Mouse (Mus musculus): ENCODE measurements around the gene Adat3. TPM values are rescaled to one million over a fixed set of nuclear protein-coding genes. Genes with fewer than 3 reads are reported as not detected.

Gene Adat3
- polyA plus RNA-seq, 1 experiment from 2014 or later = 7.8 TPM

- H3K27me3 ChIP-seq = no peaks in the 10 kb centered on the region
- no peak overlapping the region for H3K4me2 ChIP-seq (replicated peaks)
- H3K9ac ChIP-seq (replicated peaks) = no peak overlapping the region
- no peak overlapping the region for H3K4me3 ChIP-seq
- no peak for ATAC-seq (ENCODE audit: low FRiP score, low read depth)
- no peaks in the 10 kb centered on the region for H3K9me3 ChIP-seq
- peaks cover 21% of the 10 kb centered on the region for H3K4me1 ChIP-seq
- WGBS = 69% methylated on average over 12 of the region's 12 CpGs
- no peak overlapping the region for H3K27ac ChIP-seq (replicated peaks)
- H3K36me3 ChIP-seq = peaks cover 28% of the 10 kb centered on the region
These were observed 18.6 kb upstream of the Adat3 start for GRCm38 (mm10) chr10:80584045-80584488.

DNA sequence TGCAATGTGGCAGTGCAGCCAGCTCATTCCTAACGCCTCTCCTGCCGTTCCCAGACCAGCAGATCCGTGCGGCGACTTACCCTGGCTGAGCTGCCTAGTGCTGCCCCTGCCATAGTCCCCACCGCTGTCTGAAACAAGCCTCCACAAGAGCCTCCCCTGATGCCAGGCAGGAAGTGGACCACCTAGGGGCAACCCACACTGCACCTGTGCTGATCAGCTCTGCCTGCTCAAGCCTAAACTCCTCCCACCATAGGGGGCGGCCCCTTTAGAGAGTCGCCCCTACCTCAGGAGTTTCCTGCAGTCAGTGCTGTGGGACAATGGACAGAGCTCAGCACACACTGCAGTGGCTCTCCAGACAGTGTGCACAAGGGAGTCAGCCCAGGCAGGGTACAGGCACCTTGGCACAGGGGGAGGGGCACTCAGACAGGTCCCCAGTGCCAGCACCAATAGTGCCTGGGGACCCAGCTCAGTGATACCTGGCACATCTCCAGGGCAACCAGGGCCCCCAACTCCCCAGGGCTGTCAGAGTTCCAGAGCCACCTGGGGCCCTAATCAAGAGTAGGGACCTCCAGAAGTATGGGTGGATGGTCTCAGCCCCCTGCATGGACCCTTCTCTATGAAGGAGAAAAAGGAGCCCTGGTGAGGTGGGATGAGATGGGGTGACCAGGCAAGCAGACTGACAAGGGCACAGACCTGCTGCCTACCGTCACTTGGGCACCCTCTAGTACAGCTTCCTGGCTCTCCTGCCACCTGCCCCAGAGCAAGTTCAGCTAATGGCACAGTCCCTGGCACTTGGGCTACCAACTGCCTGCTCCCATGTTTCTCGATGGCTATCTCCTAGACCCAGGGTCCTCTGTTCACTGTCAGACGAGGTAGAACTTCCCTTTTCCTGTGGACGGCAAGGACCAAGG, 17.8 kb upstream of the Adat3 start:
- Histone ChIP-seq H3K4me2 (replicated peaks) (no peak overlapping the region), H3K4me3 (no peak overlapping the region)

DNA sequence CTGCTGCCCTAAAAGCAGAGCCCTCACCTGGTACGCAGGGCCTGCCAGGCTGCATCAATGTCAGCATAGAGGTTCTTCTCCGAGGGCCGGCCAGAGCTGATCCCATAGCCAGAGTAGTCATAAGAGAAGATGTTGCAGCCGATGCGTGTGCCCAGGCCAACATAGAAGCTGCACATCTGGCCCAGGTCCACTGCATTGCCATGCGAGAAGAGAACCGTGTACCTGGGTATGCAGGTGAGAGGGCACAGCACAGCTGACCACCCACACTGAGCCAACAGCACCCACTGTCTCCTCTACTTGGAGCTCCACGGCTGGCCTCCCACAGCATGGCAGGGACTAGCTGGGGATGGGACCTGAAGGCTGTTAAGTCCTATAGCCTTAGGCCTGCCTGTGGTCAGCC, 17.1 kb upstream of the Adat3 start:
- WGBS = 94% methylated on average over 8 of the region's 8 CpGs
- H3K9me3 ChIP-seq = no peaks in the 10 kb centered on the region
- H3K9ac ChIP-seq (replicated peaks) = no peak overlapping the region
- no peak overlapping the region for H3K4me2 ChIP-seq (replicated peaks)
- H3K27ac ChIP-seq (replicated peaks) = no peak overlapping the region
- no peaks in the 10 kb centered on the region for H3K27me3 ChIP-seq
- ATAC-seq (ENCODE audit: low FRiP score, low read depth) = no peak
- peaks cover 28% of the 10 kb centered on the region for H3K36me3 ChIP-seq
- H3K4me1 ChIP-seq = peaks cover 30% of the 10 kb centered on the region
- no peak overlapping the region for H3K4me3 ChIP-seq

More for the DNA sequence above, 17.8 kb upstream of the Adat3 start:
- Histone ChIP-seq H3K36me3 (peaks cover 28% of the 10 kb centered on the region), H3K27me3 (no peaks in the 10 kb centered on the region), H3K9ac (replicated peaks) (peak overlapping the region; percentile 3; the same call in 1 of the 2 replicates), H3K9me3 (no peaks in the 10 kb centered on the region), H3K27ac (replicated peaks) (no peak overlapping the region), H3K4me1 (peaks cover 28% of the 10 kb centered on the region)
- 76% methylated on average over 12 of the region's 12 CpGs for WGBS
- no peak for ATAC-seq (ENCODE audit: low FRiP score, low read depth)

- no peaks in the 10 kb centered on the region for H3K9me3 ChIP-seq
- ATAC-seq (ENCODE audit: low FRiP score, low read depth) = no peak
- H3K27ac ChIP-seq (replicated peaks) = peak overlapping the region; percentile 52; the same call in 1 of the 2 replicates
- no peak overlapping the region for H3K9ac ChIP-seq (replicated peaks)
- no peak overlapping the region for H3K4me2 ChIP-seq (replicated peaks)
- peaks cover 32% of the 10 kb centered on the region for H3K4me1 ChIP-seq
- peaks cover 28% of the 10 kb centered on the region for H3K36me3 ChIP-seq
- WGBS = 94% methylated on average over 43 of the region's 51 CpGs
- no peaks in the 10 kb centered on the region; the same call in 1 of the 2 replicates for H3K27me3 ChIP-seq
- H3K4me3 ChIP-seq = no peak overlapping the region
These were observed 16.0 kb upstream of the Adat3 start for GRCm38 (mm10) chr10:80586407-80587304.

- WGBS = 40% methylated on average over 4 of the region's 4 CpGs
- peaks cover 28% of the 10 kb centered on the region for H3K36me3 ChIP-seq
- peak overlapping the region; percentile 52; the same call in 1 of the 2 replicates for H3K27ac ChIP-seq (replicated peaks)
- H3K4me3 ChIP-seq = no peak overlapping the region
- ATAC-seq (ENCODE audit: low FRiP score, low read depth) = no peak
- no peak overlapping the region for H3K4me2 ChIP-seq (replicated peaks)
- no peaks in the 10 kb centered on the region; the same call in 1 of the 2 replicates for H3K27me3 ChIP-seq
- peaks cover 32% of the 10 kb centered on the region for H3K4me1 ChIP-seq
- no peaks in the 10 kb centered on the region for H3K9me3 ChIP-seq
- no peak overlapping the region for H3K9ac ChIP-seq (replicated peaks)
These were observed 15.4 kb upstream of the Adat3 start for GRCm38 (mm10) chr10:80587305-80587657.

DNA sequence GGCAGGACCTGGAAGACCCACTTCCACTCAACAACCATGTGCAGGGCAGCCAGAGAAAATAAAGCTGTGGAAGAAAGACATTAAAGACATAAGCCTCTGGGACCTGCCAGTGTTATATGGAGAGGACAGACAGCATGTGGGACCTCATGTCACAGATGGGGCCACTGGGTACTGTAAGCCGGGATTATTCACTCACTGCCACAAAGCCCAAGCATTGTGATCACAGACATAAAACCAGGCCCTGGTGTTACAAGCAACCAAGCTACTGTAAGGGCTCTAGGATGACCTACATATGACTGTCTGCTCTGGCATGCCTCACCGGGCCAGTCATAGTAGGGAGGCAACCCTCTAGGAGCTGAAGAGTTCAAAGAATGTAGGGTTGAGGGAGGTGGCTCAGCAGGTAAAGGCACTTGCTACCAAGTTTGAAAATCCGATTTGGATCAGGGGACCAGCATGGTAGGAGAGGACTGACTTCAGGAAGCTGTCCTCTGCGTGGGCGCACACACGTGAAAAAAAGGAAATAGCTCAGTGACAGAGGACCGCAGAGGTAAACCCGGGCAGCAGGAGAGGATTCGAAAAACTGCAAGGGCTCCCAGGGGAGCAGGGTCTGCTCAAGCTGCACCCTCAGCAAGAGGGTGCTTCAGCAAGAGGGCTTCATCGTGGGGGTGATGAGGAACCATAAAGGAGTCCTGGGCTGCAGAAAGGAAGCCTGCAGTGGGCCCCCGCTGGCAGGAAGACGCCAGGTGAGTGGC, 13.4 kb upstream of the Adat3 start:
- Histone ChIP-seq H3K27ac (replicated peaks) (no peak overlapping the region), H3K4me2 (replicated peaks) (peak overlapping the region; percentile 87), H3K9ac (replicated peaks) (peak overlapping the region; percentile 78), H3K4me3 (peak overlapping the region; percentile 94), H3K4me1 (peaks cover 32% of the 10 kb centered on the region), H3K36me3 (peaks cover 17% of the 10 kb centered on the region), H3K27me3 (no peaks in the 10 kb centered on the region; the same call in 1 of the 2 replicates), H3K9me3 (no peaks in the 10 kb centered on the region)
- WGBS = 16% methylated on average over 12 of the region's 12 CpGs
- no peak for ATAC-seq (ENCODE audit: low FRiP score, low read depth)

DNA sequence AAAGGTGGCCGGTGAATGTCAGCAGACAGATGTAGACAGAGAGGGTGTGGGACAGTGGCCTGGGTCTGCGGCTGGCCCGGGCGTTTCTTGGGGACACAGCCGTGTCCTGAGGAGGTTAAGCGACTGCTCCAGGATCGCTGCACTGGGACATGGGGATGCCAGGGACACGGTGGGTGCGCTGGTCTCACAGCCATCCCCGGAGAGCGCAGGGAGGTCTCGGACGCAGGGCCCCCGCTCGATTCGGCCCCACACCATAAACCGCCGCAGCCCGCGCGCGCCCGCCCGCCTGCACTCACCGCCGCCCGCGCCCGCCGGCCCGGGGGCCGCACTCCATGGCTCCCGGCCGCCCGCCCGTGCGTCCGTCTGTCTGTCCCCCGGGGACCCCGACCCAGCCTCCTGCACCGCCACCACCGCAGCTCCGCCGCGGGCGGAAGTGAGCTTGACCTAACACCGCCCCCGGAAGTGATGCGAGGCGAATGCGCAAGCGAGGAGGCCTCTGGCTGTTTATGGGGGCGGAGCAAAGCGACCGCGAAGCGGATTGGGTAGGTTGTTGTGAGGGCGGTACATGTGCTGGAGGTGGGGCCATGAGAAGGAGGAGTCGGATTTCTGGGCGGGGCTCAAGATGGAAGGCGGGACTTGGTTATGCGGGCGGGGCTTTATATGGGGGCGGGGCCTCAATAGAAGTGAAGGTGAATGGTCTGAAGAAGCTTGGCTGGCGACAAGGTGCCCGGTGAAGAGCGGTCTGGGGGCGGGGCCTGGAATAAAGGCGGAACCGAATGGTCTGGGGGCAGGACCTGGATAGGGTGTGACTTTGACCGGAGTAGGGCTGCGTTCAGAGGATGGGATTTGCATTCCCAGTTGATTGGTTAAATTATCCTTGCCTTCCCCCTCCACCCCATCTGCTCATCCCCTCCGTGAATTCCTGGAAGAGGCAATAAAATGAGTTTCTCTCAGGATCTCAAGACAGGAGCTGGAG, 12.5 kb upstream of the Adat3 start, which contains the start of gene Abhd17a:
TSS of gene Abhd17a (minus strand) at position 463 of the 976 bp plus-strand sequence.
- no peaks in the 10 kb centered on the region; the same call in 1 of the 2 replicates for H3K27me3 ChIP-seq
- no peaks in the 10 kb centered on the region for H3K9me3 ChIP-seq
- peak within 1 kb of the TSS; percentile 78 for H3K9ac ChIP-seq (replicated peaks)
- H3K4me3 ChIP-seq = peak within 1 kb of the TSS; percentile 94
- peaks cover 32% of the 10 kb centered on the region for H3K4me1 ChIP-seq
- ATAC-seq (ENCODE audit: low FRiP score, low read depth) = peak; percentile 98
- peak within 1 kb of the TSS; percentile 61 for H3K27ac ChIP-seq (replicated peaks)
- WGBS = under 1% methylated on average over 63 of the region's 73 CpGs
- H3K36me3 ChIP-seq = peaks cover 16% of the 10 kb centered on the region
- peak within 1 kb of the TSS; percentile 87 for H3K4me2 ChIP-seq (replicated peaks)

GRCm38 (mm10) chr10:80596318-80596717, 6.4 kb upstream of the Adat3 start:
- Histone ChIP-seq H3K9ac (replicated peaks) (no peak overlapping the region), H3K4me1 (no peaks in the 10 kb centered on the region), H3K27me3 (no peaks in the 10 kb centered on the region; the same call in 1 of the 2 replicates), H3K9me3 (no peaks in the 10 kb centered on the region), H3K27ac (replicated peaks) (no peak overlapping the region), H3K4me3 (no peak overlapping the region), H3K4me2 (replicated peaks) (no peak overlapping the region), H3K36me3 (no peaks in the 10 kb centered on the region)
- WGBS = 35% methylated on average over 4 of the region's 4 CpGs
- no peak for ATAC-seq (ENCODE audit: low FRiP score, low read depth)

- ATAC-seq (ENCODE audit: low FRiP score, low read depth) = no peak
- 37% methylated on average over 7 of the region's 7 CpGs for WGBS
These were observed 684 bp downstream of the Adat3 start for GRCm38 (mm10) chr10:80603364-80603763.

DNA sequence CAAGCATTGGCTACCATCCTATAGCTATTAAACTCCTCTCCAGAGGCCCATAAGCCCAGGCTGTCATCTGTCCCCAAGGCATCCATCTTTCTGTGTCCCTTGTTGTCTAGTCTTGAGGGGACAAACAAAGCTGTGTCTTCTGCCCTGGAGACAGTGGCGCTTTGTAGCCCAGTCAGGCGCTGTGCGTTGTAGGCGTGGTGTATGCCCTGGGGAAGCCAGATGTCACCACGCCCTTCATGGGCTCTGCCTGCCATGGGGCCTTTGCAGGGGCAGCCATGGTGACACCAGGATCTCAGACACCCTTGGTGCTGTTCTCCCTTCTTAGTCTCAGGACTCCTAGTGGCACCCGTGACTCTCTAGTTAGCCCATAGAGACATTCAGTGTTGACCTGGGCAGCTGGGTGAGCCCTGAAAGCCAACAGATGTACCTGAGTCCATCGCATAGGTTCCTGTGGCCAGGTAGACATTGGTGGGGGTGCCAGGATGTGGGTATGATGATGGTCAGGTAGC, 1.4 kb downstream of the Adat3 start:
- no peak overlapping the region for H3K27ac ChIP-seq (replicated peaks)

More at GRCm38 (mm10) chr10:80603364-80603763, 684 bp downstream of the Adat3 start:
- H3K4me3 ChIP-seq = peak overlapping the region; percentile 76
- H3K4me2 ChIP-seq (replicated peaks) = peak overlapping the region; percentile 88
- no peaks in the 10 kb centered on the region for H3K27me3 ChIP-seq
- no peaks in the 10 kb centered on the region for H3K9me3 ChIP-seq
- peak overlapping the region; percentile 67 for H3K9ac ChIP-seq (replicated peaks)
- peaks cover 24% of the 10 kb centered on the region for H3K36me3 ChIP-seq
- H3K4me1 ChIP-seq = peaks cover 21% of the 10 kb centered on the region
- peak overlapping the region; percentile 82 for H3K27ac ChIP-seq (replicated peaks)

More for the DNA sequence above, 1.4 kb downstream of the Adat3 start:
- WGBS = 90% methylated on average over 7 of the region's 7 CpGs
- H3K27me3 ChIP-seq = no peaks in the 10 kb centered on the region
- H3K9me3 ChIP-seq = no peaks in the 10 kb centered on the region
- no peak overlapping the region; the same call in 1 of the 2 replicates for H3K9ac ChIP-seq (replicated peaks)
- H3K36me3 ChIP-seq = peaks cover 31% of the 10 kb centered on the region
- ATAC-seq (ENCODE audit: low FRiP score, low read depth) = no peak
- peak overlapping the region; percentile 88 for H3K4me2 ChIP-seq (replicated peaks)
- H3K4me1 ChIP-seq = peaks cover 21% of the 10 kb centered on the region
- H3K4me3 ChIP-seq = peak overlapping the region; percentile 76

Data from midbrain, embryonic 12.5 days (tissue).